Mouse (Mus musculus) hindbrain, embryonic 11.5 days (tissue): ENCODE measurements around the gene Cdk19. TPM values are rescaled to one million over a fixed set of nuclear protein-coding genes. Genes with fewer than 3 reads are reported as not detected.
A peak's percentile ranks its signal among the peaks of the same experiment; 100 is the strongest.
"Not testable (repeated sequence)": the region's sequence is repeated elsewhere in the genome, so short reads cannot be mapped to it uniquely, and the experiment has no call there.

Experiments used
- ATAC-seq: fragments of 200-750 bp; cut with Nextera tagmentation; 2 replicates; pipeline ENCODE4 v1.8.0; 2017; ENCODE audit warnings: mild to moderate bottlenecking, moderate TSS enrichment, moderate library complexity; ENCODE audit not compliant: low FRiP score
- DNase-seq: peaks from one replicate; pipeline ENCODE4 v3.0.0-alpha.2; 2015; ENCODE audit warnings: low spot score
- H3K27ac ChIP-seq: fragments of 300-500 bp; sonication (generic); 2 replicates; pipeline ENCODE4 v1.5.1; 2014; ENCODE audit warnings: mild to moderate bottlenecking, low read depth, low read length
- H3K27me3 ChIP-seq: fragments of 300-500 bp; sonication (generic); 2 replicates; pipeline ENCODE4 v1.6.1; 2014; ENCODE audit warnings: mild to moderate bottlenecking, low read length, moderate library complexity, mixed read lengths; ENCODE audit not compliant: control insufficient read depth, insufficient read depth
- H3K36me3 ChIP-seq: fragments of 300-500 bp; sonication (generic); 2 replicates; pipeline ENCODE4 v1.6.1; 2014; ENCODE audit warnings: mild to moderate bottlenecking, low read length, moderate library complexity, mixed read lengths; ENCODE audit not compliant: control insufficient read depth, insufficient read depth
- H3K4me1 ChIP-seq: fragments of 300-500 bp; sonication (generic); replicated peaks from 2 replicates; pipeline ENCODE4 v1.6.1; 2014; ENCODE audit warnings: low read length, mixed read lengths; ENCODE audit not compliant: control insufficient read depth, insufficient read depth
- H3K4me2 ChIP-seq: fragments of 300-500 bp; sonication (generic); replicated peaks from 2 replicates; pipeline ENCODE4 v1.6.1; 2014; ENCODE audit warnings: mild to moderate bottlenecking, low read depth, low read length
- H3K4me3 ChIP-seq: fragments of 300-500 bp; sonication (generic); 2 replicates; pipeline ENCODE4 v1.5.1; 2014; ENCODE audit warnings: low read depth, low read length
- H3K9ac ChIP-seq: fragments of 300-500 bp; sonication (generic); 2 replicates; pipeline ENCODE4 v1.6.1; 2014; ENCODE audit warnings: low read depth, low read length
- H3K9me3 ChIP-seq: fragments of 300-500 bp; sonication (generic); 2 replicates; pipeline ENCODE4 v1.6.1; 2016; ENCODE audit warnings: low read length; ENCODE audit not compliant: control insufficient read depth
- WGBS: fragments of 180-500 bp; shearing (Covaris S2); extraction: QIAGEN DNeasy Blood & Tissue Kit; methylation state at CpG from one replicate; pipeline ENCODE4 v1.1.7; 2014; 5-methylcytosine and 5-hydroxymethylcytosine counted together
- polyA plus RNA-seq: library from polyadenylated mRNA; unstranded; fragments of >200 nt; fragmentation: Nextera tagmentation; extraction: Ambion mirVana; gene quantifications from 2 replicates; pipeline ENCODE4 v1.2.1, GENCODE M21; 2014

Gene Cdk19
- polyA plus RNA-seq, 1 experiment from 2014 or later: 9.0 TPM

DNA sequence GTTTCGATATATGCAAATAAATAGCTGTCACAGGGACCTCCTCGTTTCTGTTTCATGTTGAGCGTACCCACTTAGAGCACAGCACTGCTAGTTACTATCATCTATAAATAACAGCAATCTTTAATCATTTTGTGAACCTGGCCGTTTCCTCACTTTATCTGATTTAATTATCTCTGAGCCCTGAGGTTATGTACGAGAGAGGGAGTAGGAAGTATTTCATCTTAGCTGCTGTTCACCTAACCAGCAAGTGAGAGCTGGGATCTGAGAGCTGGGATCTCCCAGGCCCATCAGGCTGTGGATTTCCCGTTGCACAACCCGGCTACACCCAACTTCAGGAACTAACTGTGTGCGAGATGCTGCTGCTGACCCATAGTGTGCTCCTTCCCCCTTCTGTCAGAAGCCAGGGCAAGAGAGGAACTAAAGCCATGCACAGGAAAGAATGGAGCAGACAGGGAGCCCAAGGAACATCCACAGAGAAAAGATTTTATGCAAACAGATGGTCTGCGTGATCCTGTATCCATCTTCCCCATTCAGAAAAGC is 186.3 kb downstream of the Cdk19 start:
- H3K4me2 ChIP-seq: no peak overlapping the region
- no peaks in the 10 kb centered on the region; the same call in 1 of the 2 replicates for H3K4me1 ChIP-seq
- no peaks in the 10 kb centered on the region for H3K36me3 ChIP-seq
- no peak overlapping the region for H3K4me3 ChIP-seq
- H3K9me3 ChIP-seq: no peaks in the 10 kb centered on the region
- DNase-seq (no peak), ATAC-seq (no peak)
- WGBS: 76% methylated on average over 9 of the region's 9 CpGs
- H3K9ac ChIP-seq: no peak overlapping the region
- H3K27me3 ChIP-seq: no peaks in the 10 kb centered on the region
- H3K27ac ChIP-seq: no peak overlapping the region

DNA sequence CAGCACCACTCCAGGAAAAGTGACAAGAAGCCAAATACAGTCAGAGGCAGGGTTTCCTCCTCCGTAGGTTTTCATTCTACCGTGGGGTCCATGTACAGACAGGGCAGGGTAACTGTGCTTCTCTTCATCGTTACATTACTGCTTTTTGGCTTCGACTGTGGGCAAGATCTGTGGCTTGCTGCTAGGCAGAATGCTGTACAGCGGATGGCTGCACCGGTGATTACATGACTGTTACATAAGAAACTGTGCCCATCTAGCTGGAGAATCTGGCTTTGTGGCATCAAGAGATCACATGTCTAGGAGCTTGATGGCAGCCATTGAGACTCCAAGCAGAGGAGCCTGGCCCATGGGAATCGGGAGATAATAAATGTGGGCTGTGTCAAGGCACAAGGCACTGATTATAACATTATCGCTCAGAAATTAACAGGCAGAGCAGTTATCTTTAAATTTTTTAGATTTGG is 187.0 kb downstream of the Cdk19 start:
- DNase-seq: no peak
- Histone ChIP-seq H3K27me3 (no peaks in the 10 kb centered on the region), H3K9me3 (no peaks in the 10 kb centered on the region), H3K4me2 (no peak overlapping the region), H3K36me3 (no peaks in the 10 kb centered on the region), H3K9ac (no peak overlapping the region), H3K4me1 (no peaks in the 10 kb centered on the region; the same call in 1 of the 2 replicates), H3K27ac (no peak overlapping the region), H3K4me3 (no peak overlapping the region)
- no peak for ATAC-seq
- 87% methylated on average over 8 of the region's 8 CpGs for WGBS

DNA sequence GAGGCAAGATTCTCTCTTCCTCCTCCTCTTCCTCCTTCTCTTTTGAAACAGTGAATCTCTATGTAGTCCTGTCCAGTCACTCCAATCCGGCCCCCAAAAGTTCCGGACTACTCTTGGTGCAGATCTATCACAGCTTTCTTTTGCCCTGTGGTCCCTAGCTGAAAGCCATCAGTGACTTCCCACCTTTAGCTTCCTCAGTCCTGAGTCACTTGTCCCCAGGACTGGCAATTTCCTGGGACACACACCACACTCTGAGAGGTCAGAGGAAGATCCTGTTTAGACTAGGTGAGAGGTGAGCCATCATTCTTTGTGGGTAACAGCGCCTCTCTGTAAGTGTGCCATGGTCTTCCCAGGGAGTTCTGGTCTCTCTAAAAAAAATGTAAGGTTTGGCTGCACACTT is 187.6 kb downstream of the Cdk19 start:
- Histone ChIP-seq H3K4me1 (no peaks in the 10 kb centered on the region; the same call in 1 of the 2 replicates), H3K9ac (no peak overlapping the region), H3K27me3 (no peaks in the 10 kb centered on the region), H3K9me3 (no peaks in the 10 kb centered on the region), H3K4me2 (no peak overlapping the region), H3K36me3 (no peaks in the 10 kb centered on the region), H3K27ac (no peak overlapping the region), H3K4me3 (no peak overlapping the region)
- ATAC-seq: no peak
- 89% methylated on average over 3 of the region's 3 CpGs for WGBS
- DNase-seq: no peak

DNA sequence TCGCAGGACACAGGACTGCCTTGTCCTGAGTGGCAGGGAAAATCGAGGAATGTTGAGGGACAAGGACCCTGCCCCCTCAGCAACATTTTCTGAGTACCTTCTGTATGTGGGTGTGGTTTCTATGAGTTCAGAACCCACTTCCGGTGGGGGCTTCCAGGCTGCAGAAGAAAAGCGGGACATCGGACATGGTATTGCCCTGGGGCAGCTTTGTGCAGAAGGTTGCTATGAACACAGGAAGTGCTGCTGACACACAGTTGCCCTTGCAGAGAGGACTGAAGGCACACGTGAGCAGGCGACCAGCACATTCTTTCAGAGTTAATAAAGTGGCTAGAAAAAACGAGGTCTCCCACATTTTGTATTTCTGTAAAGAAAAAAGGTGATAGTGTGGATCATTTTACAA is 188.2 kb downstream of the Cdk19 start:
- ATAC-seq (no peak), DNase-seq (no peak)
- H3K4me3 ChIP-seq: no peak overlapping the region
- H3K9me3 ChIP-seq: no peaks in the 10 kb centered on the region
- H3K4me2 ChIP-seq: no peak overlapping the region
- H3K4me1 ChIP-seq: no peaks in the 10 kb centered on the region
- no peaks in the 10 kb centered on the region for H3K27me3 ChIP-seq
- H3K36me3 ChIP-seq: no peaks in the 10 kb centered on the region
- 62% methylated on average over 8 of the region's 8 CpGs for WGBS
- no peak overlapping the region for H3K9ac ChIP-seq
- H3K27ac ChIP-seq: no peak overlapping the region

GRCm38 (mm10) chr10:40528668-40529067 is 189.3 kb downstream of the Cdk19 start:
- Histone ChIP-seq H3K27ac (no peak overlapping the region), H3K4me2 (no peak overlapping the region), H3K9ac (no peak overlapping the region), H3K36me3 (no peaks in the 10 kb centered on the region), H3K27me3 (no peaks in the 10 kb centered on the region), H3K4me1 (no peaks in the 10 kb centered on the region), H3K9me3 (no peaks in the 10 kb centered on the region), H3K4me3 (no peak overlapping the region)
- DNase-seq (no peak), ATAC-seq (no peak)
- 43% methylated on average over 8 of the region's 10 CpGs for WGBS

DNA sequence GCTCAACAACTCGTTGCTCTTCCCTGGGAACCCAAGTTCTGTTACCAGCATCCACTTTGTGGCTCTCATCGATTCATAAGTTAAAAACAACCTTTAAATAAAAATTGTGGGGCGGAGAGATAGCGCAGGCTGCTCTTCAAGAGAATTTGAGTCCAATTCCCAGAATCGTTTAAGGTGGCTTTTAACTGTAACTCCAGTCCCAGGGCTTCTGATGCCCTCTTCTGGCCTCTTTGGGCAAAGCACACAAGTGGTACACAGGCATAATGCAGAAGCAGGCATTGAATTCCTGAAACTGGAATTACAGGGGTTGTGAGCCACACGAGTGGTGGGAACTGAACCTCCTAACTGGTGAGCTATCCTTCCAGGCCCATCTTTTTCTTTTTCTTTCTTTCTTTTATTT is 190.3 kb downstream of the Cdk19 start:
- Histone ChIP-seq H3K9me3 (no peaks in the 10 kb centered on the region), H3K27me3 (no peaks in the 10 kb centered on the region), H3K4me1 (no peaks in the 10 kb centered on the region), H3K4me2 (no peak overlapping the region), H3K36me3 (no peaks in the 10 kb centered on the region), H3K27ac (no peak overlapping the region), H3K9ac (no peak overlapping the region), H3K4me3 (no peak overlapping the region)
- no peak for ATAC-seq
- peak; percentile 59 for DNase-seq
- 60% methylated on average over 6 of the region's 6 CpGs for WGBS

- Histone ChIP-seq H3K27ac (no peak overlapping the region), H3K9ac (no peak overlapping the region), H3K4me1 (no peaks in the 10 kb centered on the region), H3K4me3 (no peak overlapping the region), H3K9me3 (no peaks in the 10 kb centered on the region), H3K4me2 (no peak overlapping the region), H3K27me3 (no peaks in the 10 kb centered on the region), H3K36me3 (no peaks in the 10 kb centered on the region)
- no peak for ATAC-seq
- WGBS: 79% methylated on average over 3 of the region's 3 CpGs
- DNase-seq: no peak
Measured at GRCm38 (mm10) chr10:40530661-40531060, 191.3 kb downstream of the Cdk19 start.

GRCm38 (mm10) chr10:40532586-40532985 is 193.2 kb downstream of the Cdk19 start:
- WGBS: 93% methylated on average over 4 of the region's 4 CpGs
- H3K9ac ChIP-seq, H3K27ac ChIP-seq, DNase-seq, H3K4me1 ChIP-seq, H3K36me3 ChIP-seq, ATAC-seq, H3K9me3 ChIP-seq, H3K4me3 ChIP-seq, H3K4me2 ChIP-seq, H3K27me3 ChIP-seq: not testable (repeated sequence)
